Mouse (Mus musculus): ENCODE data around the gene Bnip3. TPM values are rescaled to one million over a fixed set of nuclear protein-coding genes. Genes with fewer than 3 reads are reported as not detected.

Gene Bnip3
- total RNA-seq, 1 experiment from 2014 or later, result 233 TPM

- DNase-seq, result no peak
Measured at GRCm38 (mm10) chr7:138906441-138906840, 2.9 kb downstream of the Bnip3 start.

DNA sequence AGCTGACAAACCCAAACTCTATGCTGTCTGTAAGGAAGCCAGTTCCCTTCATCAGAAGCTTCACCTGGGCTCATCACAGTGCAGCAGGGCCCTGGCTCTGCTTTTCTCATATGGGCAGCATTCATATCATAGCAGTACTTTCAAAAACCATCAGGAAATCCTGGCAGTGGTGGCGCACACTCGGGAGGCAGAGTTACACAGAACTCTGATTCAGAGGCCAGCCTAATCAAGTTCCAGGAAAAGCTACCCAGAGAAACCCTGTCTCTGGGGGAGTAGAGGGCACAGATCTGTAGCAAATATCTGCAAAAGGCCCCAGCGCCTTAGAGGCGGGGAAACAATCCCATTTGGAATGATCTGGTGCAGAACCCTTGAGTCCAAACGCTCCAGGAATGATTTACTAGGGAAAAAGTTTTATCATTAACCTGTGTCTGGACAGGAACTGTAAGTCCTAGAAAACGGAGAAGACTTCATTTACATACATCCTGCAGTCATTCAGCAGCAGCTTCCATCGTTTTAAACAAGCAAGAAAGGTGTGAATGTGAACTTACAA is 5.4 kb downstream of the Bnip3 start:
- no peak for DNase-seq

DNA sequence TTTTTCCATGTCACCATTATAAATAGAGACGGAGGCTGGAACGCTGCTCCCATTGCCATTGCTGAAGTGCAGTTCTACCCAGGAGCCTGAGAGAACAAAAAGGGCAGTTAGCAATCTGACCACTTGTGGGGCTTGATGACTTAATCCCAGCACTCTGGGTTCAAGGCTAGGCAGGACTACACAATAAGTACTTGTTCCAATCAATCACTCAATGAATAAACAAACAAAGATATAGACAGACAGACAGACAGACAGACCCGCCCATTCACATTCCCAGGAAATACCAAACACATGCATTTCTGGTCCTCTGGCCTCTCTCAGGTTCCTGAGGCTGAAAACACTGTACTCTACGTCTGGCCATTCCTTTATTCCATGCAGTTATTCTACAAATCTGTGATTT is 10.6 kb downstream of the Bnip3 start:
- no peak for DNase-seq

DNA sequence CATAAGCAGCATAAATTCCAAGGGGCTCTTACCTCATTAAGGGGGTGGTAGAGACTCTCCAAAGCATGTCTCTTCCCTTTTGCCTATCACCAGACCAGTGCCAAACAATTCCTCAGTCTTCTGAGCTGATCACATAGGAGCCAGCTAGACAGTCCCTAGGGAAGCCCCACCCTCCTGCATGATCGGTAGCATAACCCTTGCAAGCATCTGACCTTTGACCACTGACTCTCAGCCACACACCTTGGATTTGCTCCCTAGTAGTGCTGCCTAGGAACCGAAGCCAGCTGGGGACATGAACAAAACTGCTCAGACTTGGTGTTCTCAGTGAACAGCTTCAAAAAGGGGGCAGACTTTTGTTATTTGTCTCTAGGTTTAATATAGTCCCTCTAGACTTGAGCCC is 11.2 kb downstream of the Bnip3 start:
- DNase-seq, result no peak

DNA sequence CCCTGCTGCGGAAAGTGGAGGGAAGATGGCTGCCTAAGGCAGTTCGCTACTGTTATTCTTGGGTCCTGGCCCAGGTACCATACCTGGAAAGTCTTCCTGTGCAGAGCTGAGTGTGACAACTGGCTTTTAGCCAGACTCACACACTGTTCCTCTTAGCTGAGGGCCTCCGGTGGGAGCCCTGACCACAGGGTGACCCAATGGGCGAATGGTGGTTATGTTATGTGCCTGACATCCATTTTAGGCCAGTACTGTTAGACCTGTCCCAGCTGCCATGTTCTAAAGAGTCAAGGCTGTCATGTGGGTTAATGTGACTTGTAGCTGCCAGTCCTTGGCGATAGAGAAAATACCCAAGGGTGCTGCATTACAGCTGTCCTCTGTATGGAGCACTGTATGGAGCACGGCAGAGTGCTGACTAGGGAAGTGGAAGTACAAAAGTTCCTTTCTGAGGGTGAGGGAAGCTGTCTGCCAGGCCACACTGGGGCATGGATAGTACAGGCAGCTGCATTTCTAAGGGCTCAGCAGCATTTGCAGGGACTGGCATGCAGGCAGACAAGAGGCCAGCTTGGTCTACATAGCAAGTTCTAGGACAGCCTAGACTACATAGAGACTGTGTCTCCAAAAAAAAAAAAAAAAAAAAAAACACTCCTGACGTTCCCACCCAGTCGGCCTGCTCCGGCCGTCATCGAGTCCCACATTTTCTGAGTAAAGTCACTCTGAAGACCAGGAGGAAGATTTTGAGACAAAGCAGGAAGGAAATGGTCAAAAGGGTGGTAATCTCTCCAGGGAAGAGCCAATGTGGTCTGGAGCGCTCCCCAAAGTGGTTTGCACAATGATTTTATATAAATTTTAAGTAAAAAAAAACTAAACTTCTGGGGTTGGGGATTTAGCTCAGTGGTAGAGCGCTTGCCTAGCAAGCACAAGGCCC is 23.7 kb downstream of the Bnip3 start:
- DNase-seq, result no peak

GRCm38 (mm10) chr7:138883724-138884123 is 25.6 kb downstream of the Bnip3 start:
- no peak for DNase-seq

DNA sequence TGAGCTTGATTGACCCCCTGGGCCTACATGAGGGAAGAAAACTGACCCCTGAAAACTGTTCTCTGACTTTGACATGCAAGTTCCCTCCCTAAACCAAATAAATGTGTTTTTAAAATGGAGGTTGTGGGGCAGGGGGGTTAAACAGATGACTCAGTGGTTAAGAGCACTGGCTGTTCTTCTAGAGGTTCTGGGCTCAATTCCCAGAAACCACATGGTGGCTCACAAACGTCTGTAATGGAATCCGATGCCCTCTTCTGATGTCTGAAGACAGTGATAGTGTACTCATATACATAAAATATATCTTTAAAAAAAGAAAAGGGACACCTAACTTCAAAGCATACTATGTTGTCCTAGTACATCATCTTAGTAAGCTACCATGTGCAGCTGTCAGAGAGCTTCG is 34.3 kb downstream of the Bnip3 start:
- no peak for DNase-seq

- no peak for DNase-seq
Measured at GRCm38 (mm10) chr7:138872956-138873355, 36.4 kb downstream of the Bnip3 start.

- no peak for DNase-seq
Measured at GRCm38 (mm10) chr7:138868316-138868715, 41.0 kb downstream of the Bnip3 start.

DNA sequence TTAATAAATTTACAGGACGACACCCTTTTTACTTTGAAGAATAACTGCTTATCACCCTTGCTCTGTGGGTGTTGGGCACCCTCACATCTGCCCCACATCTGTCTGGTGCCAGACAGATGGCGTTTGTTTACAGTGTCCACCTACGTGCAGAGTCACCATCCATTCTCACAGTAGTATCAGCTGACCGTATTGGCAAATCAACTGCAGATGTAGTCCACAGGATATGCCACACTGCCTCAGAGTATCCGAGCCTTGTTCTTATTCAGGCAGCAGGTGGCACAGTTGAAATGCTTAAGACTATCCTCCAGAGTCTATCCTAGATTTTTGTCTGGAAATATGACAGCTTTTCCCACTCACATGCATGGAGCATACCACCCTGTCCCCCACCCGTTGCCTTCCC is 42.0 kb downstream of the Bnip3 start:
- DNase-seq, result no peak

DNA sequence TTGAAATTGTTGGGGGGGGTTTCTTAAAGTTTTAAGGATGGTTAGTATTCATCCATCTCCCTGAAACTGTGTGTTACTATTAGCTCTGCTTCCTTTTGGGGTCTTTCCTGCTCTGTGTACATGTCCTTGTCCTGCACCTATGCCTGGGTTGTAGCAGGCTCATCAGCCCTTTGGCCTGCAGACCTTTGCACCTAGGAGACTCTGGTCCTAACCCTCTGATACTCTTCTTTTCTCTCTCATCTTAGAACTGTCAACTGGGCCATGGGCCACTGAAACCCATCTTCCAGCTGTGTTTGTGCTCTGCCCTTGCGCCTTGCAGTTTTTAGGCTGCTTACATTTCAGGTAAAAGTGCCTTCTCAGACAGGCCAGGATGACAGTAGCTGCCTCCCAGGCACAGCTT is 44.5 kb downstream of the Bnip3 start:
- DNase-seq, result no peak

DNA sequence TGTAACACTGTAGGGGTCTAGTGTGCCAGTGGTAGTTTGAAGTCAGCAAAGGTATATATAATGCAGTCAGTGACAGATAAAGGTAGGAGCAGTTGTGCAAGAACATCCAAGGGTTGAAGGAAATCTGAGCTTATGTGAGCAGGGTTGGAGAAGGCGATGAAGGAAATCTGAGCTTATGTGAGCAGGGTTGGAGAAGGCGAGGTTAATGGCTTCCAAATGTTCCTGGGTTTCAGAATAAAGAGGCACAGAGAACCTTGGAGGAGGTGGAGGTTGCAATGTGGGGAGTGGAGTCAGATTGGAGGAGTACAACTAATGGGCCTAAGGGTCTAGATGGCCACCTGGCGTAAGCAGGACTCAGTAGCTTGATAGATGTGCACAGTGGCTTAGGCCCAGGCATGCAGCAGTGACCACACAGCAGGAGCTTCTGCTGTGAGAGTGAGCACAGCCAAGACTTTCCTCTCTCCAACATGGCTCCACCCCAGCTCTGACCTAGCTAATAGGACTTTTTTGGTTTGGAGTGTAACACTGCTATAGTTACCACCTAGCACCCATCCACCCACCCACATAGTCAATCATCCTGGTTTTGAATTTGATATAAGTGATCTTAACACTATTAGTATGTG is 45.3 kb downstream of the Bnip3 start:
- DNase-seq, result no peak

DNA sequence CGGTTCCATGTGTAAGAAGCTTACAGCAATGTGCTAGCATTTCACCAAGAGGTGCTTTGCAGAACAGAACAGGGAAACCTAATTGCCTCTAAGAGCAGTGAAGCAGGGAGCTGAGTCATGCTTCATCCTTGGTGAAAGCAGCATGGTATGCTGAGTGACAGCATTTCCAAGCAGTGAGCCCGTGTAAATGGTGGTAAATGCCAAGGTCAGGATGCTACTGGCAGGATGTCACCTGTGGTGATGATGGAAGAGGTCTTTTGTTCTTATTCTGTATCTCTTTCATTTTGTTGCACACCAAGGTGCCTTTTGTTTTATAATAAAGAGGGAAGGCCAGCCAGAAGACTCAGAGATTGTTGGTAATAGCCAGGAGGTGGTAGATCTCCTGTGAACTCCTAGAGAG is 52.6 kb downstream of the Bnip3 start:
- DNase-seq, result peak; percentile 50

DNA sequence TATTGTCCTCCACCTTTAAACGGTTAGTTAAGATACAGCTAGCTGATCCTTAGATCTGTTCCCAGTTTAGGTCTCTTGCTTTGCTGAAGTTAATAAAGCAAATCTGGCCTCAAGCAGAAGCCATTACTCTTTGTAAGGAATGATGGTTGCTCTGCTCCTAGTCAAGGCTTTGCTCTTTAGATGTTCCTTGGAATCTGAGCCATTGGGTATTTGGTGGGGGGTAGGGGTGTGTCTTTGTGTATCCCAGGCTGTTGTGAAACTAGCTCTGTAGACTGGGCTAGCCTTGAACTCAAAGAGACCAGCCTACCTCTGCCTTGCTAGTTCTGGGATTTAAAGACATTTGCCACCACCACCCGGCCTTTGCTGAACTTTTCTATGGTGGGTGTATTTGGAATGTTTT is 55.1 kb downstream of the Bnip3 start:
- no peak for DNase-seq

- no peak for DNase-seq
Measured at GRCm38 (mm10) chr7:138853417-138854031, 55.8 kb downstream of the Bnip3 start.

DNA sequence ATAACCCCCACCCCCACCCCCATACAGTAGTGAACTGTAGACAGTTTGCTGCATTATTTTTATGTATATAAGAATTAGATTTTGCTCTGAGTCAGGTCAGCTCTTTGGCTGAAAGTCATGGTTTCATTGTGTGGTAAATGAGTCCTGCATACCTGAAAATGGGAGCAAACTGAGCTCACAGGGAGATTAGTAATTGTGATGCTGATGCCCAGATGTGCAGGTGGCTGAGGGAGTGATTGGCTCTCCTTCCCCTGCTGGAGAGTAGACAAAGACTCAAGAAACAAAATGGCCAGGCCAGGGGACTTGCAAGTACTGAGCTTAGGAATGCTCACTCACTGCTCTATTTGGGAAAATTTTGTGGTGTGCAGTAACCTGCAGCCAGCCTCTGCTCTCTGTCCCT is 59.2 kb downstream of the Bnip3 start:
- no peak for DNase-seq

DNA sequence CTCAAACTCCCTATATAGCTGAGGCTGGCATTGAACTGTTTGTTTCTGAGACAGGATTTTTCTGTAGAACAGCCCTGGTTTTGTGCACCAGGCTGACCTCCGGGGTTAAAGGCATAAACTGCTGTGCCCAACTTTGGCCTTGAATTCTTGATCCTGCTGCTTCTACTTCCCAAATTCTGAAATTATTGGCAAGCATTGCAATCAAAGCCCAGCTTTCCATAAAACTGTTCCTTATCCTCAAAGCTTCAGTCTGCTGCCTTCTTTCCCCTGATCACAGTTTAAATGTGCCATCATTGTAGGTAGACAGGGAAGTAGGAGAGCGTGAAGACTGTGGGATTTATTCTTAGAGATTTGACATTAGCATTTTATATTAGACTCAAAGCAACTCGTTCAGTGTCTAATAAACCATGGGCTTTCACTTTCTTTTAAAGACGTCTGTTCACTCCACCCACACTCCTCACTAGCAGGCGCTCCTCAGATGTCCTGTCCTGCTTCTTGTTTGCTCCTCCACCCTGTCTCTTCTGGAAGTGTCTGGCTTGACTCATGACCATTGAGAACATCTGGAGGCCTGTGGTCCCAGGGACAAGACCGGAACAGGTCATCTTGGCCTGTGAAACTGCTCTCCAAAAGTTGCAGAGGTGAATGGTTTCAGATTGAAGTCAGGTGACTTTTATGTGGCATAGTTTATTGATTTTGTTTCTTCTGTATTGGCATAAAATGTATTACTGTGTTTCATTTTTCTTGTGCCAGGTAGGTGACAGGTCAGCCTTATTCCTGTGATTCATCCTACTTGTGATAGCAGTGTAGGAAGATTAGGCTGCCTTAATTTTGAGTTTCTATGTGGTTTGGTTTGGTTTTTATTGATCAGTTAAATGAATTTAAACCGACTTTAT is 61.0 kb downstream of the Bnip3 start:
- DNase-seq, result no peak

- no peak for DNase-seq
Measured at GRCm38 (mm10) chr7:138847316-138848027, 61.8 kb downstream of the Bnip3 start.

DNA sequence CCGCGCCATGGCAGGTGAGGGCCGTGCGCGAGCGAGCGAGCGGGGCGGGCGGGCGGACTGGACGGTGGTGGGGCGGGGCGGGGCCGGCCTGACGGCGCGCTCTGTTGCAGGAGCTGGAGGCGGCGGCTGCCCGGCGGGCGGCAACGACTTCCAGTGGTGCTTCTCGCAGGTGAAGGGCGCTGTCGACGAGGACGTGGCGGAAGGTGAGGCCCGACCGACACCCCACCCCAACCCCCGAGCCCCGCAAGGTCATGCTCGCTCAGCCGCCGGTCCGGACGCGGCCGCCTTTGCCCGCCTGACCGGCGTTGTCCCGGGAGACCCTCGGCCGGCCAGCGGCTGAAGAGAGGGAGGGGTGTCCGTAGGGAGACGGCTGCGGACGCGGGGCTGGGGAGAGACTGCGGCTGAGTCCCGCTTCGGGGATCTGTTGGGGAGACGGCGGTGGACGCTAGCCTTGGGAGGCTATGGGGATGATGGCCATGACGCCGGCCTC is 62.8 kb downstream of the Bnip3 start:
- DNase-seq, result no peak

DNA sequence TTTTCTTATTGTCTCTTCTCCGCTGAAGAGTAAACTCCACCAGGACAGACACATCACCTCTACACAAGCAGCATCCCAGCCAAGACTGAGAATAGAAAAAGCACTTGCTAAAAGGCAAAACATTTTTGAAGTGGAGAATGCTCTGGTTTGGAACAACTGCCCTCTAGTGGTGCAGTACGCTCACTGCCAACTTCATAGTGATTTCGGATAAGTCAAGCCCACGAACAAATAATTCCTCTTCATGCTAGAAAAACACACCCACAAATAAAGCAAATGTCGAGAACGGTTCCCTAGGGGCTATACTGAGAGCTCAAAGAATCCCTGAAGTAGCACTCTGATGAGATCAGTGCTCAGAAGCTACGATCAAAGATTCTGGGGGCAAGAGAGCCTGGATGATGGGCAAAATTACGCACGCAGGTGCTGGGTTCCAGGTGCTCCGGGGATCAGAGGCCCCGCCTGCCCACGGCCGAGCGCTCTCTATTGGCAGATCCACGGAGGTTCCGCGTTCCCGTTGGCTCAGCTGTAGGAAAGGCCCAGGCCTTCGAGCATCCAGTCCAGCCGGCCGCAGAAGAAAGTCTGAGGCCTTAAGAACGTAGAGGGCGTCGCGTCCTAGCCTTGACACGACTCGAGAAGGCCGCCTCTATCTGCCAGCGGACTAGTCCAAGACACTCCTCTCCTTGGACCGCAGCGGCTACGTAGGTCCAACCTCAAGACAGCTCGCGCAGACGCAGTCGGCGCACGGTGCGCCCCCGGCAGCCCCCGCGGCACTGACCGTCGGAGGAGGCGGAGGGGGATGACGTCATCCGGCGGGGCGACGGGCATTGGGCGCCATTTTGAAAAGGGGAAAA is 63.6 kb downstream of the Bnip3 start, which contains the start of the genes Ppp2r2d and Mapk1ip1:
Gene Ppp2r2d (plus strand): TSS at position 536 of the 848 bp plus-strand sequence.
Gene Mapk1ip1 (minus strand): TSS at position 730 of the 848 bp plus-strand sequence.
- peak; percentile 99 for DNase-seq

Measured in adrenal gland, postnatal 14 days (tissue).